Mouse (Mus musculus) effector memory CD4-positive, alpha-beta T cell, adult 5 months (primary cell): ENCODE data around the gene Eci2. TPM values are rescaled to one million over a fixed set of nuclear protein-coding genes. Genes with fewer than 3 reads are reported as not detected.

ENCODE experiments used
- polyA plus RNA-seq: library from polyadenylated mRNA; unstranded; fragments of 100-300 nt; shearing (Covaris generic); gene quantifications from one replicate; pipeline ENCODE4 v1.2.1, GENCODE M21; 2017

Eci2 gene
- polyA plus RNA-seq = 31.2 TPM

GRCm38 (mm10) chr13:35026879-35027278 is at the start of gene Eci2:
Gene Eci2, minus strand, starts transcription at chr13:35027096.

GRCm38 (mm10) chr13:34963511-34964397 is 63.1 kb downstream of the Eci2 start, which contains the start of gene Eci3:
Gene Eci3, minus strand, starts transcription at chr13:34963810.

Other genes starting within 250 kb of the Eci2 start
- gene Prpf4b, start 151.8 kb downstream of the Eci2 start, polyA plus RNA-seq = 80.2 TPM
- not detected for gene Fam217a, start 102.8 kb downstream of the Eci2 start, polyA plus RNA-seq
- gene 4933417A18Rik, start 102.7 kb downstream of the Eci2 start, polyA plus RNA-seq = not detected
- gene Eci3, start 63.3 kb downstream of the Eci2 start, polyA plus RNA-seq = not detected